Mouse (Mus musculus): ENCODE measurements around the gene Taf9b.
"Not testable (repeated sequence)": the region's sequence is repeated elsewhere in the genome, so short reads cannot be mapped to it uniquely, and the experiment has no call there.

The Taf9b gene

DNA sequence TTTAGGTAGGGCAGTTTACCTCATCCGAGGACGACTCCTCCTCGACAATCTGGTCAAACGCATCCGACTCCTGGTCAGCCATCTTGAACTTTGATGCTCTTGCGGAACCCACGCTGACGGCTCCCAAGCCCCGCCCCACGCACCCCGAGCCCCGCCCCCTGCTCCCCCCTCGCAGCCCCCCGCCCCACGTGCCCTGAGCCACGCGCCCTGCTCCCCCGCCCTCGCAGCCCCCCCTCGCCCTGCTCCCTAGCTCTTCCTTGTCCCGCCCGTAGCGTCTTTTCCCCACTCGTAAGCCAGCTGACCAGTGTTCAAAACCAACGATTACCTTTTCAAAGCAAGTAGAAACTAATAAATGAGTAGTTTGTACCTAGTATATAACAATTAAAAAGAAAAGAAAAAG, at the start of gene Taf9b:
Taf9b (minus strand) TSS at position 101 of the 400 bp plus-strand sequence.
- peak; percentile 55 for DNase-seq (ENCODE audit: low spot score)

DNA sequence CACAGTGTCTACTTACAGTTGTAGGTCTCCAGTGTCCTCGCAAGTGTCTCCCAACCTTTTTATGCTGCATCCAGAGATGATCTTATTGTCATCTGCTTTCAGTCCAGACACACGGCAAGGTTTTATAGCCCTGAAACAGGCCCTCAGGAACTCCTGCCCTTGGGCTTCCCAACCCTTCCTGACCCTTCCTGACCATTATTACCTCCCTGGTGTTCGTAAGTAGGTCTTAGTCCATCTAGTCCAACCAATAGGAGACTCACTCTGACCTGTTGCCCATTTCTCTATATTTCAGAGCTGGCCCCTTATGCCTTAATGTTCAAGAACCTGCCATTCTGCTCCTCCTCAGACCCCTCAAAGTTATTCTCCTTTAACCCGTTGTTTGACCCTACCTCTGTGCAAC, 34.3 kb upstream of the Taf9b start, which contains the start of gene Fnd3c2:
Fnd3c2 (minus strand) TSS at position 101 of the 400 bp plus-strand sequence.
- DNase-seq (ENCODE audit: low spot score) = no peak

DNA sequence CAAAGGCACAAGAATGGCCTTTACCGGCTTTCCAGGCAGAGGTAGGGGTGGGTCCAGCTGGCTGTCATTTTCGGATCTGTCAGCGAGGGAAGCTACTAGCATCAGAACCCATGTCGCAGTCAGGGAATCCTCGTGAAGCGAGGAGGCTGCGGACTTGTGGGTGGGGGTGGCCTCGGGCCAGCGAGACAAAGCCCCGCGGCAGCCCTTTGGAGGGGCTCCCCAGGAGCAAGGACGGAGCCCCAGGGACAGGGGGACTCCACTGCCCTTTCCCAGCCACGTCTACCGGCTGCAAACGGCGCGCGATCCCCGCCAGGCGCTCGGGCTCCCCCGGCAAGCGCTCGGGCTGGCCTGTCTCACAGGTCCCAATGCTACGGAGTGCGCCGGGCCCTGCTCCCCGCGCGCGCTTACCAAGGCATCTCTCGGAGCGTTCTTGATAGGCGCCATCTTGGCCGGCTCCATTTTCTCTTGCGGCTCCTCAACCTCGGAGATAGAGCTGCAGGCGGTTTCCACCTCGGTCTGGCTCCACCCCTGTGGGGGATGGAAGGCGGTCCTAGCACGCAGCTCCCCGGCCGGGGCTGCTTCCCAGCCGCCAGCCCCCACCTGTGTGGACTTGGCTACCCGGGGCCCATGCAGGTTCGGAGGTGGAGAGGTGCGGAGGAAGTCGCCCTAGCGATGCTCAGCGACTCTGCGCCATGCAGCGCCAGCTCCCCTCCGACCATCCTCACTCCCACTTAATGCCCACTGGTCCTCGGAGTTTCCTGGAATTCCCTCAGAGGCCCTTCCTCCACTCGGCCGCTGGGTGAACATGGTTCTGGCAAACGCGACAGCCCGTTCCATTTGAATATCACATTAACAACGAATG, 1.6 kb downstream of the Taf9b start:
- peak; percentile 77 for DNase-seq (ENCODE audit: low spot score)

DNA sequence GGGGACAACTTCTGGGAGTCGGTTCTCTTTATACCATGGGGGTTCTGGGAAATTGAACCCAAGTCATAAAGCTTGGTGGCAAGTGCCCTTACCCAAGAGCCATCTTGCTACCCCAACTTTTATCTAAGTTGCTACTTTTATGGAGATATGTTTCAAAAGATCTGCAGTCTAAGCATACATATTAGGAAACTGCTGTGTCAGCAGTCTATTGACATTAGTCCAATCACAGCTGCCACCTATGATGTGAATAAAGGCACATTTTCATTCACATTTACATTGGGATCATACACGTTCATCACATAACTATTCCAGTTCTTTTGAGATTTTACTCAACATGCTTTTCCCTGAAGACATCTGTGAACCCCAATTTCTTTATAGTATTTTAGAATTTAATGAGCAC, 11.9 kb downstream of the Taf9b start:
- DNase-seq (ENCODE audit: low spot score) = no peak

DNA sequence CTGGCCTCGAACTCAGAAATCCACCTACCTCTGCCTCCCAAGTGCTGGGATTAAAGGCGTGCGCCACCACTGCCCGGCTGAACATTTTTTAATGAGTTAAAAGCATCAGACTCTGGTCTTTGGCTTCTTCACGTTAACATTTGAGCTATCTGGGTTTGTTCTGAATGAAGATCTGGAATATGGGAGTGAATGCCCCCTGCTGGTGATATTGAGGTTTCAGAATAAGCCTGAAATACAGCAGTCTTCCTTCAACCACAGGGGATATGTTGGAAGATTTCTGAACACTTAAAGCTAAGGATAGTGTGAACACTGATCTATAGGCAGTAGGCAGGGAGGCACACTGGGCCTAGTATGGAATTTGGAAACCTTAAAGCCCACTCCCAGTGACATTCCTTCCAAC, 22.1 kb downstream of the Taf9b start:
- DNase-seq (ENCODE audit: low spot score) = no peak

DNA sequence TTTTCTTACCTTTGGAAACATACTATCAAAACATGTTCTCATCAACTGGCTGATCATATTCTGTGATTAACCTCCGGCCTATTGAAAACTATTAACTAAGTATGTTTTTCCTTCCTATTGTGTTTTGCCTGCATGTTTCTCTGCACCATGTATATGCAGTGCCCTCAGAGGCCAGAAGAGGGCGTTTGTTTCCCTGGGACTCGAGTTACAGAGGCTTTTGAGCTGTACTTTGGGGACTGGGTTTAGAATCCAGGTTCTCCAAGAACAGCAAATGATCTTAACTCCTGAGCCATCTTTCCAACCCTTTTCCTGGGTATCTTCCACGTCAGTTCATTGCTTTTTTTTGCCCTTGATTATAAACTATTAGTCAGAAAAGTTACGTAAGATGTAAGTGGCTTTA, 23.6 kb downstream of the Taf9b start:
- DNase-seq (ENCODE audit: low spot score) = no peak

DNA sequence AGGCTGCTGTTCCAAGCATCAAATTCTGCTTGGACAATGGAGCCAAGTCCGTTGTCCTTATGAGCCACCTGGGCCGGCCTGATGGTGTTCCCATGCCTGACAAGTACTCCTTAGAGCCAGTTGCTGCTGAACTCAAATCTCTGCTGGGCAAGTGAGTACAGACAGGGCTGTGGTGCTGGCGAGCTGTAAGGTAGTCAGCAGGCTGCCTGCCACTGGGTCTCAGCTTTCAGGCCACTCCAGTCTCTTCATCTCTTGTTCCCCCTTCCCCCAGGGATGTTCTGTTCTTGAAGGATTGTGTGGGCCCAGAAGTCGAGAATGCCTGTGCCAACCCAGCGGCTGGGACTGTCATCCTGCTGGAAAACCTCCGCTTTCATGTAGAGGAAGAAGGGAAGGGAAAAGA, 26.6 kb downstream of the Taf9b start:
- DNase-seq (ENCODE audit: low spot score) = not testable (repeated sequence)

DNA sequence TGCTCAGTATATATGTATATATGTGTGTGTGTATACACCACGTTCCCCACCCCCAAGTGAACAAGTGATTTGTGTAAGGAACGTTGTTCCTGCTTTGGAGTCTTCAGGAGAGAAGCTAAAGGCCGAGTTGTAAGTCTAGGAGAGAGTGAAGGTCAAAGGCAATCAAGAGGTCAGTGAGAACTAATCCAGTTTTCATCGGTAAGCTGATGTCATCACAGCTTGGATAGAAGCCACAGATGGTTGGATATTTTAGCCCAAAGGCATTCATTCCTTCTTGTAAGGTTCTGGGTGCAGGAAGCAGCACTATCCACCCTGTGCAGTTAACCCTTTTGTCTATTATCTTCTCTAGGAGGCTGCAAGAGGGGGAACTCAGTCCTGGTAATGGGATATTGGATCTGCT, 30.9 kb downstream of the Taf9b start:
- DNase-seq (ENCODE audit: low spot score) = no peak

DNA sequence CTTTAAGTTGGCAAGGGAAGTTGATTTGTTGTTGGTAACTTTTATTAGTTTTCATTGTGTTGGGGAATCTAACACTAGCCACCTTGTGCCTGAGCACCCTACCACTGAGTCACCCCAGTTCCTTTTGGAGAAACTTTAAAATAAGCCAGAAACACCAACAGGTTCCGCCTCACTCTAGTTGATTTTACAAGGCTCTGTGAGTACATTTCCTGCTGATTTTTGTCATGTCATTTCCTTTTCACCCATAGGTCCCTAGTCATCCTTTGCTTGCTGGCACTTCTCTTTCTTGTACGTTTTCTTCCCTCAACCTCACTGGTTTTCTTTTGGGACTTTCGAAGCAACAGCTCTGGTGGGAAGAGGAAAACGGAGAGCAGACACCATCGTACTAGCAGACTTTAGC, 31.6 kb downstream of the Taf9b start:
- DNase-seq (ENCODE audit: low spot score) = no peak

DNA sequence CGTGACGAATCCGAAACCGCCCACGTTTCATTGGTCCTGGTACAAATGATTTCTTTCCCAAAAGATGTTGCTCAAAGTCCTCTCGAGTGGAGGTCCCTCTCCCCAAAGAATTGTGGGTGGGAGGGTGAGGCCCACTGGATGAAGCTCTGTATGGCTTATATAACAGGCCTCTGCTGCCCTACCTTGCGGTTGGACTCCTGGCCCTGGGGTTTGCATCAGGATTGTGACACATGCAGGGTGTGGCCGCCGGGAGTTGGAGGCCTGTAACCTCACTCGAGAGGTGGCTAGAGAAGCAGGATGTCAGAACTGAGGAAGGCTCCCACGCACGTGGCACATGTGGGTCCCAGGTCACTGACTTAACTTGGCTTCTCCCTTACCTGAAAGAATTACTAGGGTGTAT, 33.2 kb downstream of the Taf9b start:
- DNase-seq (ENCODE audit: low spot score) = no peak

DNA sequence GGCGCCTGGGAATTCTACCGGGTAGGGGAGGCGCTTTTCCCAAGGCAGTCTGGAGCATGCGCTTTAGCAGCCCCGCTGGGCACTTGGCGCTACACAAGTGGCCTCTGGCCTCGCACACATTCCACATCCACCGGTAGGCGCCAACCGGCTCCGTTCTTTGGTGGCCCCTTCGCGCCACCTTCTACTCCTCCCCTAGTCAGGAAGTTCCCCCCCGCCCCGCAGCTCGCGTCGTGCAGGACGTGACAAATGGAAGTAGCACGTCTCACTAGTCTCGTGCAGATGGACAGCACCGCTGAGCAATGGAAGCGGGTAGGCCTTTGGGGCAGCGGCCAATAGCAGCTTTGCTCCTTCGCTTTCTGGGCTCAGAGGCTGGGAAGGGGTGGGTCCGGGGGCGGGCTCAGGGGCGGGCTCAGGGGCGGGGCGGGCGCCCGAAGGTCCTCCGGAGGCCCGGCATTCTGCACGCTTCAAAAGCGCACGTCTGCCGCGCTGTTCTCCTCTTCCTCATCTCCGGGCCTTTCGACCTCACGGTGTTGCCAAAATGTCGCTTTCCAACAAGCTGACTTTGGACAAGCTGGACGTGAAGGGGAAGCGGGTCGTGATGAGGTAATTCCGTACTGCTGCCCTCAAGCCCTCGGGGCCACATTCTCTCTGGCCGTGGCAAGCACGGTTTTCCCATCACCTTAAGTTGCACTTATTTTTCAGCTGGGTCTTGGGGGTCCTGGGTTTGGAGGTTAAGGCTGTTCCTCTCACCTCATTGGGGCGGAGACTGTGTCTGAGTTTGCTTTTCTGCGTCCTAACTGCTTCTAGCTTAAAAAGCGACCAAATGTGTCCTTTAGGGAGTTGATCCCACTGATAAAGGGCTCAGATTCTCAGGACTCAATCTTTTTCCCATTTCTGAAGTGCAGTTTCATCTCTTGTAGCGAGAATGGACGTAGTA, 34.0 kb downstream of the Taf9b start, which contains the start of gene Pgk1:
Pgk1 (plus strand) TSS at position 388 of the 937 bp plus-strand sequence.
- peak; percentile 94 for DNase-seq (ENCODE audit: low spot score)

DNA sequence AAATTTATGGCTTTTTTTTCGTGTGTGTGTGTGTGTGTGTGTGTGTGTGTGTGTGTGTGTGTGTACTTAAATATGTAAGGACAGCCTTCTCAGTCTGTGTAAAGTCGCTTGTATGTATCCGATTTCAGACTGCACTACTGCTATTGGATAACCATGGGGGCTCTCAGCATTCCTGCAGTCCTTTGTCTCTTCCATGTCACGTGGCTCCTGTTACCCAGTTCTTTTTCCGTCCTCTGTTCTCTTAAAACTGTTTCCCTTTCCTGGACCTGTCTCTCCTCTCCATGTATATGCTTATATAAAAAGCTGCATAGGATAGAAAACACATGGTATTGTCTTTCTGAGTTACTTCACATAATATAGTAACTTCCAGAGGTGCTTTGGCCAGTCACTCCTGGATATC, 35.3 kb downstream of the Taf9b start:
- no peak for DNase-seq (ENCODE audit: low spot score)

DNA sequence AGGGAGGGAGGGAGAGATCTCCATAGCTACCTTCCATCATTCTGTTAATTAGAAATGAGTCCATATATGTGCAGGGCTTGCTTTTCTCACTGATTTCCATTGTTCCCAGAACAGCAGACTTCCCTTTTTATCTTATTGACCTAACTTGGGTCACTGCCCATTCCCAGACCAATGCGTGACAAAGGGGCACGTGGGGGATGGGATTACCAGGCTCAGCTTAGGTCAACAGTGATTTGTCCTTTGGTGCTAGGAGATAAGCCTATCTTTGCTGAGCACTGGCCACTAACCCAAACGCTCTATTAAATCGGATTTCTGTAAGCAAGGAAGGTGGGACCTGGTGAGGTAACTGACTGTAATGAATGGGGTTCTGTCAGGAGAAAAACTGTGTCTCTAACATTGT, 36.7 kb downstream of the Taf9b start:
- no peak for DNase-seq (ENCODE audit: low spot score)

DNA sequence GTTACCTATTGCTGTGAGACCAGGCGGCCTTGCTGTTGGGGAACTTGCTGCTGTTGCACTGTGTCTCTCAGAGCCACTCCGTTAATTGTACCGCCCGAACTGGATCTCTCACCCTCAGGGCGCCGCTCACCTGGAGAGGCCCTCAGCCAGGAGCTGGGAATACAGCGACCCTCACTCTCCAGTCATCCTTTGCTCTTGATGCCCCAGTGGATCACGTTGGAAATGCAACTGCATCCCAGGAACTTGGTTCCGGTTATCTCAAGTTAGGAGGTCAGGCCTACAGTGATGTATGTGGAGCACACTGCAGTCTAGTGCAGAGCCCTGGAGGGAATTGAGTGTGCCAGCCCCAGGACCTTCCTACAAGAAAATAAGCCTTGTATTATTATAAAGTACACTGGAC, 44.6 kb downstream of the Taf9b start:
- no peak for DNase-seq (ENCODE audit: low spot score)

DNA sequence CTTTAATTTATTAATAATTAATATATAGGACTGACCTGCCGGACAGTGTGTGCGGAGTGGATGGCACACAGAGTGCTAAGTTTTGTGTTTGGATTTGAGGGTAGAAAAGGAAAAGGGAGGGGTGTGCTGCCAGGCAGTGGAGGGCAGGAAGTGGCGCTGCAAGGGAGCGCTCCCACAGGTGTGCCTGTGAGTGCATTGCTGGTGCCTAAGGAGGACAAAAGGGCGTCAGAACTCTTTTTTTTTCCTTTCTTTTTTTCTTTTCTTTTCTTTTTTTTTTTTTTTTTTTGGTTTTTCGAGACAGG, 49.2 kb downstream of the Taf9b start:
- no peak for DNase-seq (ENCODE audit: low spot score)

DNA sequence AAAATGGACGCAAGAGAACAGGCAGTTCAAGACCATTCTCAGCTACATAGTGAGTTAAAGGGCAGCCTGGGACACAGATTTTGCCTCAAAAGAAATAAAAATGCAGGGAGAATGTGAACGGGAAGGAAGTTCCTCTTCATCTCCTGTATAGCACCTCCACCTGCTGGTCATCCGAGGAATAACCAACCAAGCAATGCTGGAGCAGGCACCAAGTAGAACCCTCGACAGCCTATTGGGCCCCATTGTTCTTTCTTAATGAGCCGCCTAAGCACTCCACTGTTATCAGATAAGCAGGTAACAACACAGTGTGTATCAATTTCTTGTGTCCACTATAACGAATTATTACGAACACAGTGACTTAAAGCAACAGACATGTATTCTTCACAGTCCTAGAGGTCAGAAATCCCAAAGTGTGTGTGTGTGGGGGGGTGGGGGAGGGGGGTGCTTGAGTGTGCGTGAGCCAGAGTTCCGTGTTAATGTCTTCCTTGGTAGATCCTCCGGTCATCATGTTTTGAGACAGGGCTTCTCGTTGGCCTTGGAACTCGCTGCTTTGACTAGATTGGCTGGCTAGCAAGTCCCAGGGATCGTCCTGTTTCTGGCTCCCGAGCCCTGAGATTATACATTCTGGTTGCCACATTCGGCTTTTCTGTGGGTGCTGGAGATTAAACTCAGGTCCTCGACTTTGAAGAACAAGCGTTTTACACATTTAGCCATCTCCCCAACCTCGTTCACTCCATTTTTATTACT, 49.7 kb downstream of the Taf9b start:
- DNase-seq (ENCODE audit: low spot score) = peak; percentile 58

DNA sequence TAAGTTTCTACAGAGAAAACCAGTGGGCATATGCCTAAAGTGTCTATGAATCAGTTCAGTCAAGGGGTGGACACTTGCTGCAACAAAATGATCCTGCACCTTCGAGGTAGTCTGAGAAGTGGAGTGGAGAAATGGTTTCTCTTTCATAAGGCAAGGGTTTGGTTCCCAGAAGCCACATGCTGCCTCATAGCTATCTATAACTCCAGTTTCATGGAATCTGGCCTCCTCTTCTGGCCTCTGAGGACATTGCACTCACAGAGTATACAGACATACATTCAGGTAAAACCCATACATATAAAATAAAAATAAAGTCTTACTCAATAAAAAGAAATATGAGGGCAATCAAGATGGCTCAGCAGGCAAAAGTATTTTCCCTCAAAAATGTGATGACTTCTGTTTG, 55.9 kb downstream of the Taf9b start:
- DNase-seq (ENCODE audit: low spot score) = no peak

DNA sequence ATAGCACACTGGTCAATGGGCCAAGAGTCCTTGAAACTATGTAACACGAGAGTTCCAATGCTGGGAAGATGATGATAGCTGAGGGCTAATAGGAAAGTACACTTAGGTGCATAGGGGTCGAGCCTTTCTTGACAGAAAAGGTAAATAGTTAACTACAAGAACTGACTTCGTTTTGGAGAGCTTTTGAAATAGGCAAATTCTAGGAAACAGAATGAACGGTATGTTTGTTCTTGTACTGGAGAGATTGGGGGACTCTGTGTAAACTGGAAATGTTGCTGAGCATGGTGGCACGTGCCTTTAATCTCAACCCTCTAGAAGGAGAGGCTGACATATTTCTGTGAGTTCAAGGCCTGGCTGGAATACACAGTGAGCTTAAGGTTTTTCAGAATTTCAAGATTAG, 56.4 kb downstream of the Taf9b start:
- no peak for DNase-seq (ENCODE audit: low spot score)

DNA sequence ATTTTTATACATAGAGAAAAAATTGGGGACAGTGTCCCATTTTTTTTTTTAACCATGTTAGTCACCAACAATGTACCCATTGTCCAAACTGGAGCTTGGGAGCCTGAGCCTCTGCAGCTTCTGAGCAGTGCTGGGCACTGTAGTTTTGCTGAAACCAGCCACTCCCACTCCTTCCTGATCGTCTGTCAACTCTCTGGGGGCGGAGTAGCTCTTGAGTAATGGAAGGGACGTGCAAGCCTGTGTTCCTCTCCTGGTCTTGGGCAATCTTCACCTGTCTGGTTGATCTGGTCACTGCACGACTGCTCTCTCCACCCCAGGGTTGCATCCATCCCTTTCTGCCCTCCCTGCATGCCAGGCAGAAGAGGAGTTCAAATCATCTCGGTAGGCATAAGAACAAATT, 57.0 kb downstream of the Taf9b start:
- DNase-seq (ENCODE audit: low spot score) = no peak
